Mouse (Mus musculus) heart, embryonic 15.5 days (tissue): Measurements from ENCODE around the gene Babam2. TPM values are rescaled to one million over a fixed set of nuclear protein-coding genes. Genes with fewer than 3 reads are reported as not detected.
A peak's percentile ranks its signal among the peaks of the same experiment; 100 is the strongest.

Experiments
- ATAC-seq: fragments of 200-750 bp; cut with Nextera tagmentation; replicated peaks from 2 replicates; pipeline ENCODE4 v1.8.0; 2017; ENCODE audit warnings: low read depth, moderate TSS enrichment; ENCODE audit not compliant: insufficient number of reproducible peaks, insufficient read depth, low FRiP score
- H3K27ac ChIP-seq: fragments of 300-500 bp; sonication (generic); 2 replicates; pipeline ENCODE4 v1.5.1; 2015; ENCODE audit warnings: mild to moderate bottlenecking, inconsistent platforms
- H3K27me3 ChIP-seq: fragments of 300-500 bp; sonication (generic); 2 replicates; pipeline ENCODE4 v1.6.1; 2015; ENCODE audit warnings: inconsistent platforms
- H3K36me3 ChIP-seq: fragments of 300-500 bp; sonication (generic); 2 replicates; pipeline ENCODE4 v1.6.1; 2015; ENCODE audit warnings: mild to moderate bottlenecking, inconsistent platforms
- H3K4me1 ChIP-seq: fragments of 300-500 bp; sonication (generic); replicated peaks from 2 replicates; pipeline ENCODE4 v1.6.1; 2015; ENCODE audit warnings: inconsistent platforms
- H3K4me2 ChIP-seq: fragments of 300-500 bp; sonication (generic); 2 replicates; pipeline ENCODE4 v1.6.1; 2015; ENCODE audit warnings: inconsistent platforms, mild to moderate bottlenecking, moderate library complexity
- H3K4me3 ChIP-seq: fragments of 300-500 bp; sonication (generic); 2 replicates; pipeline ENCODE4 v1.5.1; 2015; ENCODE audit warnings: mild to moderate bottlenecking, inconsistent platforms
- H3K9ac ChIP-seq: fragments of 300-500 bp; sonication (generic); 2 replicates; pipeline ENCODE4 v1.6.1; 2015; ENCODE audit warnings: mild to moderate bottlenecking, inconsistent platforms
- H3K9me3 ChIP-seq: fragments of 300-500 bp; sonication (generic); replicated peaks from 2 replicates; pipeline ENCODE4 v1.6.1; 2016; ENCODE audit warnings: inconsistent platforms
- WGBS: fragments of 180-500 bp; shearing (Covaris S2); methylation state at CpG from one replicate; pipeline ENCODE4 v1.1.7; 2015; ENCODE audit warnings: mixed read lengths; 5-methylcytosine and 5-hydroxymethylcytosine counted together
- polyA plus RNA-seq: library from polyadenylated mRNA; unstranded; fragments of >200 nt; fragmentation: Nextera tagmentation; extraction: Ambion mirVana; gene quantifications from 2 replicates; pipeline ENCODE4 v1.2.1, GENCODE M21; 2015

Gene Babam2
- polyA plus RNA-seq, 1 experiment from 2014 or later: 48.7 TPM

GRCm38 (mm10) chr5:31686040-31686439, 11.4 kb upstream of the Babam2 start:
- Histone ChIP-seq H3K4me1 (no peaks in the 10 kb centered on the region), H3K36me3 (no peaks in the 10 kb centered on the region), H3K27ac (no peak overlapping the region), H3K9ac (no peak overlapping the region), H3K4me3 (no peak overlapping the region), H3K4me2 (no peak overlapping the region), H3K27me3 (no peaks in the 10 kb centered on the region), H3K9me3 (no peaks in the 10 kb centered on the region)
- no peak for ATAC-seq
- 48% methylated on average over 2 of the region's 2 CpGs for WGBS

GRCm38 (mm10) chr5:31687972-31688371, 9.5 kb upstream of the Babam2 start:
- ATAC-seq: no peak
- Histone ChIP-seq H3K36me3 (no peaks in the 10 kb centered on the region), H3K4me3 (no peak overlapping the region), H3K27ac (no peak overlapping the region), H3K4me2 (no peak overlapping the region), H3K9ac (no peak overlapping the region), H3K4me1 (no peaks in the 10 kb centered on the region), H3K27me3 (no peaks in the 10 kb centered on the region), H3K9me3 (no peaks in the 10 kb centered on the region)
- 84% methylated on average over 3 of the region's 3 CpGs for whole genome bisulfite sequencing

GRCm38 (mm10) chr5:31693191-31693590, 4.3 kb upstream of the Babam2 start:
- H3K9ac ChIP-seq: no peak overlapping the region
- peaks cover 5% of the 10 kb centered on the region; the same call in 1 of the 2 replicates for H3K4me1 ChIP-seq
- H3K36me3 ChIP-seq: no peaks in the 10 kb centered on the region
- no peak overlapping the region for H3K4me2 ChIP-seq
- no peaks in the 10 kb centered on the region for H3K9me3 ChIP-seq
- no peak overlapping the region for H3K27ac ChIP-seq
- no peak for ATAC-seq
- H3K27me3 ChIP-seq: no peaks in the 10 kb centered on the region
- no peak overlapping the region for H3K4me3 ChIP-seq

GRCm38 (mm10) chr5:31696971-31697643, 377 bp upstream of the Babam2 start, which contains the start of gene Rbks:
TSS of gene Rbks (minus strand) at chr5:31697627.
- 5% methylated on average over 18 of the region's 18 CpGs for WGBS
- Histone ChIP-seq H3K4me1 (peaks cover 9% of the 10 kb centered on the region), H3K4me2 (peak within 1 kb of the TSS; percentile 83), H3K27me3 (no peaks in the 10 kb centered on the region), H3K4me3 (peak within 1 kb of the TSS; percentile 89), H3K9ac (peak within 1 kb of the TSS; percentile 86), H3K36me3 (no peaks in the 10 kb centered on the region; the same call in 1 of the 2 replicates), H3K27ac (peak within 1 kb of the TSS; percentile 92), H3K9me3 (no peaks in the 10 kb centered on the region)
- ATAC-seq: no peak

GRCm38 (mm10) chr5:31698297-31698726, 828 bp downstream of the Babam2 start:
- Histone ChIP-seq H3K36me3 (peaks cover 5% of the 10 kb centered on the region), H3K4me2 (peak overlapping the region; percentile 83), H3K9me3 (no peaks in the 10 kb centered on the region), H3K27ac (peak overlapping the region; percentile 92), H3K4me1 (peaks cover 9% of the 10 kb centered on the region), H3K27me3 (no peaks in the 10 kb centered on the region), H3K9ac (peak overlapping the region; percentile 86), H3K4me3 (peak overlapping the region; percentile 89)
- peak; percentile 62 for ATAC-seq
- WGBS: 3% methylated on average over 16 of the region's 16 CpGs

GRCm38 (mm10) chr5:31698931-31699330, 1.4 kb downstream of the Babam2 start:
- no peaks in the 10 kb centered on the region for H3K9me3 ChIP-seq
- H3K9ac ChIP-seq: no peak overlapping the region
- peak overlapping the region; percentile 83 for H3K4me2 ChIP-seq
- no peaks in the 10 kb centered on the region for H3K27me3 ChIP-seq
- H3K4me3 ChIP-seq: no peak overlapping the region
- peaks cover 5% of the 10 kb centered on the region for H3K36me3 ChIP-seq
- ATAC-seq: no peak
- WGBS: 51% methylated on average over 4 of the region's 4 CpGs
- H3K4me1 ChIP-seq: peaks cover 9% of the 10 kb centered on the region
- H3K27ac ChIP-seq: 0 out of 2 replicates have a peak overlapping the region, but pooled peaks have one; percentile 4

GRCm38 (mm10) chr5:31699397-31699796, 1.9 kb downstream of the Babam2 start:
- H3K4me1 ChIP-seq: peaks cover 9% of the 10 kb centered on the region
- ATAC-seq: no peak
- no peak overlapping the region for H3K9ac ChIP-seq
- peaks cover 5% of the 10 kb centered on the region for H3K36me3 ChIP-seq
- no peak overlapping the region for H3K4me2 ChIP-seq
- H3K4me3 ChIP-seq: no peak overlapping the region
- no peaks in the 10 kb centered on the region for H3K9me3 ChIP-seq
- H3K27ac ChIP-seq: no peak overlapping the region
- no peaks in the 10 kb centered on the region for H3K27me3 ChIP-seq

GRCm38 (mm10) chr5:31704971-31705370, 7.5 kb downstream of the Babam2 start:
- Histone ChIP-seq H3K36me3 (peaks cover 8% of the 10 kb centered on the region), H3K9ac (no peak overlapping the region), H3K4me3 (no peak overlapping the region), H3K27ac (no peak overlapping the region), H3K4me2 (no peak overlapping the region), H3K27me3 (no peaks in the 10 kb centered on the region), H3K4me1 (no peaks in the 10 kb centered on the region), H3K9me3 (no peaks in the 10 kb centered on the region)
- ATAC-seq: no peak
- 78% methylated on average over 5 of the region's 5 CpGs for WGBS

GRCm38 (mm10) chr5:31706826-31707225, 9.3 kb downstream of the Babam2 start:
- 74% methylated on average over 4 of the region's 4 CpGs for WGBS
- H3K27ac ChIP-seq: no peak overlapping the region
- no peak overlapping the region for H3K4me3 ChIP-seq
- H3K27me3 ChIP-seq: no peaks in the 10 kb centered on the region
- peaks cover 8% of the 10 kb centered on the region for H3K36me3 ChIP-seq
- no peaks in the 10 kb centered on the region for H3K4me1 ChIP-seq
- no peaks in the 10 kb centered on the region for H3K9me3 ChIP-seq
- H3K4me2 ChIP-seq: no peak overlapping the region
- no peak overlapping the region for H3K9ac ChIP-seq
- ATAC-seq: no peak

GRCm38 (mm10) chr5:31709389-31709788, 11.9 kb downstream of the Babam2 start:
- no peaks in the 10 kb centered on the region for H3K9me3 ChIP-seq
- H3K4me1 ChIP-seq: peaks cover 7% of the 10 kb centered on the region
- H3K4me3 ChIP-seq: no peak overlapping the region
- 81% methylated on average over 1 of the region's 1 CpGs for WGBS
- H3K27ac ChIP-seq: no peak overlapping the region
- H3K27me3 ChIP-seq: no peaks in the 10 kb centered on the region
- H3K36me3 ChIP-seq: peaks cover 3% of the 10 kb centered on the region; the same call in 1 of the 2 replicates
- ATAC-seq: no peak
- no peak overlapping the region for H3K4me2 ChIP-seq
- H3K9ac ChIP-seq: no peak overlapping the region

- 58% methylated on average over 2 of the region's 2 CpGs for WGBS
- ATAC-seq: no peak
- no peak overlapping the region; the same call in 1 of the 2 replicates for H3K27ac ChIP-seq
These were observed 15.8 kb downstream of the Babam2 start for GRCm38 (mm10) chr5:31713280-31713711.

GRCm38 (mm10) chr5:31713841-31714264, 16.4 kb downstream of the Babam2 start:
- Histone ChIP-seq H3K4me2 (no peak overlapping the region), H3K4me1 (peaks cover 10% of the 10 kb centered on the region), H3K4me3 (no peak overlapping the region), H3K36me3 (no peaks in the 10 kb centered on the region; the same call in 1 of the 2 replicates), H3K9ac (no peak overlapping the region), H3K9me3 (no peaks in the 10 kb centered on the region), H3K27me3 (no peaks in the 10 kb centered on the region), H3K27ac (peak overlapping the region; percentile 35; the same call in 1 of the 2 replicates)
- WGBS: 45% methylated on average over 5 of the region's 5 CpGs
- ATAC-seq: no peak

More at GRCm38 (mm10) chr5:31713280-31713711, 15.8 kb downstream of the Babam2 start:
- H3K9ac ChIP-seq: no peak overlapping the region
- no peak overlapping the region for H3K4me2 ChIP-seq
- H3K4me1 ChIP-seq: peaks cover 10% of the 10 kb centered on the region
- H3K27me3 ChIP-seq: no peaks in the 10 kb centered on the region
- no peaks in the 10 kb centered on the region for H3K9me3 ChIP-seq
- H3K4me3 ChIP-seq: no peak overlapping the region
- no peaks in the 10 kb centered on the region; the same call in 1 of the 2 replicates for H3K36me3 ChIP-seq
